Mouse (Mus musculus) embryonic stem cell, embryonic (primary cell): ENCODE results near the gene Tsfm.

Source experiments
- CTCF ChIA-PET, 4 experiments: fragments of 300-600 bp in 2 of 4; fragments of 350-600 bp in 2 of 4; sonication (Branson Sonifier 250); formaldehyde crosslinking; loops; one replicate each; lab custom pipeline; 2022; ENCODE audit warnings: inconsistent platforms in 2 of 4; lab: Charles Lee
- POLR2A ChIA-PET, 4 experiments: fragments of 300-600 bp in 2 of 4; fragments of 350-600 bp in 2 of 4; sonication (Branson Sonifier 250); formaldehyde crosslinking; loops; one replicate each; lab custom pipeline; 2022; ENCODE audit warnings: antibody characterized with exemption in 4 of 4, inconsistent platforms in 1 of 4; lab: Charles Lee

The Tsfm gene

DNA sequence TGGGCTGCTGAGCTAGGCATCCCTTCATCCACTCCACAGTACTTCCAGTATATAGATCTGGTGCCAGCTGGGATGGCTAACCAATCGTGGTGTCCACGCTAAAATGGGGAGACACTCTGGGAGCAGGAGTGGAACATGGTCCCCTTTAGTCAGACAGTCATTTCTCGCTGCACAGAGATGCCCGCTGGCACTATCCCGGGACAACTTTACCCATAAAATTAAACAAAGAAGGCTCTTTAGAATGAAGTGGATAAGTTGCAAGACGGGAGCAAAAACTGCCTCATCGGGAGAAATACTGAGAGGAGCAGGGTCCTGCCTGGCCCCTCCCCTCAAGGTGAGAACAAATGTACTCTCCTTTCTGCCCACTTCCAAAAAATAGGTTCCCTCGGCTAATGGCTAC, 28.1 kb upstream of the Tsfm start:
- ChIA-PET POLR2A (interaction anchor here (0.6 to 2.1 kb wide), 23 partner anchors 8 to 194 kb away, joined by 3 to 12 read pairs (median 3); partner anchors contain the start of genes Eef1akmt3 (in 3 of the 4), Mettl1 (in 2 of the 4), Avil (in 1 of the 4) and Cyp27b1 (in 1 of the 4)), CTCF (interaction anchor here (0.6 to 2.4 kb wide), 48 partner anchors 10 to 308 kb away, joined by 3 to 26 read pairs (median 4); partner anchors contain the start of genes Cyp27b1 (in 4 of the 4), Eef1akmt3 (in 3 of the 4), Mettl1 (in 2 of the 4) and Agap2 (in 1 of the 4))

GRCm38 (mm10) chr10:127058161-127058560, 27.5 kb upstream of the Tsfm start:
- ChIA-PET CTCF (interaction anchor here (0.5 to 2.4 kb wide), 66 partner anchors 8 to 1611 kb away, joined by 3 to 26 read pairs (median 3); partner anchors contain the start of genes Cyp27b1 (in 4 of the 4), Eef1akmt3 (in 3 of the 4), Mettl1 (in 2 of the 4) and Tsfm (in 2 of the 4)), POLR2A (interaction anchor here (0.5 to 2.1 kb wide), 24 partner anchors 8 to 1650 kb away, joined by 3 to 12 read pairs (median 4); partner anchors contain the start of genes Cyp27b1 (in 3 of the 4), Eef1akmt3 (in 3 of the 4), Mettl1 (in 2 of the 4) and Avil (in 1 of the 4))

GRCm38 (mm10) chr10:127056490-127056889, 25.9 kb upstream of the Tsfm start:
- CTCF ChIA-PET: no interaction called here
- POLR2A ChIA-PET: interaction anchor here in 3 of 4 experiments (0.5 to 1.5 kb wide), 5 partner anchors 39 to 119 kb away, joined by 3 to 5 read pairs (median 3); no protein-coding TSS in a partner anchor

GRCm38 (mm10) chr10:127055406-127055805, 24.8 kb upstream of the Tsfm start:
- CTCF ChIA-PET: no interaction called here

GRCm38 (mm10) chr10:127054646-127055045, 24.0 kb upstream of the Tsfm start:
- ChIA-PET POLR2A (interaction anchor here in 1 of 4 experiments (0.8 kb wide), 1 partner anchor 11 kb away, joined by 3 read pairs; no protein-coding TSS in a partner anchor), CTCF (no interaction called here)

More at GRCm38 (mm10) chr10:127055406-127055805, 24.8 kb upstream of the Tsfm start:
- POLR2A ChIA-PET: interaction anchor here in 2 of 4 experiments (0.6 to 0.8 kb wide), 3 partner anchors 12 to 78 kb away, joined by 3 read pairs; no protein-coding TSS in a partner anchor

- ChIA-PET CTCF (interaction anchor here in 2 of 4 experiments (0.6 to 1.2 kb wide), 3 partner anchors 46 to 115 kb away, joined by 3 to 11 read pairs (median 7); no protein-coding TSS in a partner anchor), POLR2A (interaction anchor here (0.5 to 1.8 kb wide), 10 partner anchors 8 to 320 kb away, joined by 3 to 10 read pairs (median 3); partner anchors contain the start of gene Tspan31 (in 1 of the 4))
These were observed 19.5 kb upstream of the Tsfm start for GRCm38 (mm10) chr10:127050119-127050474.

DNA sequence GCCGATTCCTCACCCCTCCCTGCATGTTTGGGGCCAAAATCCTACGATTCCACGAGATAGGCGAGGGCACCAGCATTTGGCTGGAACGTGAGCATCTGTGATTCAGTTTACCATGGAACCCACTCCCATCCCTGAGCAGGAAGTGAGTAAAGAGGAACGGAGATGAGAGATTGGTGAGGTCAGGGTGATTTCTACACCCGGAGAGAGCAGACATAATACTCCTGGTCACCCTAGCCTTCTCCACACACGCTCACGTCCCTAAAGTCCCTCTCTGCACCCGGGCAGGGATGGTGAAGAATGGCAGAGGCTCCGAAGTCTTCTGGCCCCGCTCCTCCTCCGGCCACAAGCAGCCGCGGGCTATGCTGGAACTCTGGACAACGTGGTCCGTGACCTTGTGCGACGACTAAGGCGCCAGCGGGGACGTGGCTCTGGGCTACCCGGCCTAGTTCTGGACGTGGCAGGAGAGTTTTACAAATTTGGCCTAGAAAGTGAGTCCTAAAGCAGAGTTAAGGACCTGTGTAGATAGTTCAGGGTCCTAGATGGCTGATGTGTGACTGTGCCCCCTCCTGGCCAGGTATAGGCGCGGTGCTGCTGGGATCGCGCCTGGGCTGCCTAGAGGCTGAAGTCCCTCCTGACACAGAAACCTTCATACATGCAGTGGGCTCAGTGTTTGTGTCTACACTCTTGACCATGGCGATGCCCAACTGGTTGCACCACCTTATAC, 18.9 kb upstream of the Tsfm start:
- ChIA-PET CTCF (interaction anchor here in 3 of 4 experiments (1.2 to 2.0 kb wide), 4 partner anchors 9 to 131 kb away, joined by 3 to 19 read pairs (median 6); partner anchors contain the start of gene March9 (in 1 of the 3)), POLR2A (interaction anchor here (0.5 to 1.8 kb wide), 16 partner anchors 8 to 320 kb away, joined by 3 to 10 read pairs (median 3); partner anchors contain the start of genes Cdk4 (in 1 of the 4), Tsfm (in 1 of the 4) and Tspan31 (in 1 of the 4))

- ChIA-PET POLR2A (interaction anchor here (0.5 to 2.3 kb wide), 17 partner anchors 9 to 97 kb away, joined by 3 to 8 read pairs (median 4); partner anchors contain the start of genes Cdk4 (in 3 of the 4), March9 (in 1 of the 4), Tsfm (in 1 of the 4) and Tspan31 (in 1 of the 4)), CTCF (interaction anchor here (1.2 to 2.3 kb wide), 8 partner anchors 9 to 130 kb away, joined by 3 to 19 read pairs (median 4); partner anchors contain the start of genes Agap2 (in 1 of the 4) and March9 (in 1 of the 4))
These were observed 18.2 kb upstream of the Tsfm start for GRCm38 (mm10) chr10:127048608-127049394.

GRCm38 (mm10) chr10:127047954-127048353, 17.3 kb upstream of the Tsfm start, which contains the start of gene Cyp27b1:
Cyp27b1 (plus strand) TSS chr10:127048250.
- ChIA-PET POLR2A (interaction anchor here (0.6 to 2.3 kb wide), 15 partner anchors 10 to 119 kb away, joined by 3 to 8 read pairs (median 5); partner anchors contain the start of genes Cdk4 (in 3 of the 4), March9 (in 1 of the 4) and Tspan31 (in 1 of the 4)), CTCF (interaction anchor here (0.9 to 2.3 kb wide), 9 partner anchors 8 to 147 kb away, joined by 3 to 19 read pairs (median 4); partner anchors contain the start of genes Agap2 (in 1 of the 4) and March9 (in 1 of the 4))

DNA sequence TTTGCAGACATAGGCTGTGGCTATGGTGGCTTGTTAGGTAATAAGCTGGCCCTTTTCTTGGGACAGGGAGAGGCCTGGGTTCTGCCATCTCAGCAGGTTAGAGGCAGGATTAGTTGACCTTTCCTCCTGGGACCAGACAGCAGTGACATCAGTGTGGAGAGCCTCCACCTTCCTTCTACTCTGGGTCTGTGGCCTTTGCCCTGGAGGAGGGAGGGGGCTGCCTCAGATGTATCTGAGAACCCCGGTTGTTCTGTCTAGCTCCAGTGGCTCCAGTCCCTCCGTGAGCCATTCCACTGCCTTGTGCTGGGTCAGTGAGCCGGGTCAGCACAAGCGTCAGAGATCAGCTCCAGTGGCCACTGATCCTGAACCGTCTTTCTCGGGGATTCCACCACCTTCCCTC, 12.5 kb upstream of the Tsfm start:
- ChIA-PET CTCF (interaction anchor here in 2 of 4 experiments (0.5 to 3.9 kb wide), 3 partner anchors 15 to 127 kb away, joined by 4 to 26 read pairs (median 7); no protein-coding TSS in a partner anchor), POLR2A (interaction anchor here (0.6 to 3.2 kb wide), 8 partner anchors 12 to 136 kb away, joined by 3 to 18 read pairs (median 3); partner anchors contain the start of genes Cdk4 (in 2 of the 4) and Agap2 (in 1 of the 4))

DNA sequence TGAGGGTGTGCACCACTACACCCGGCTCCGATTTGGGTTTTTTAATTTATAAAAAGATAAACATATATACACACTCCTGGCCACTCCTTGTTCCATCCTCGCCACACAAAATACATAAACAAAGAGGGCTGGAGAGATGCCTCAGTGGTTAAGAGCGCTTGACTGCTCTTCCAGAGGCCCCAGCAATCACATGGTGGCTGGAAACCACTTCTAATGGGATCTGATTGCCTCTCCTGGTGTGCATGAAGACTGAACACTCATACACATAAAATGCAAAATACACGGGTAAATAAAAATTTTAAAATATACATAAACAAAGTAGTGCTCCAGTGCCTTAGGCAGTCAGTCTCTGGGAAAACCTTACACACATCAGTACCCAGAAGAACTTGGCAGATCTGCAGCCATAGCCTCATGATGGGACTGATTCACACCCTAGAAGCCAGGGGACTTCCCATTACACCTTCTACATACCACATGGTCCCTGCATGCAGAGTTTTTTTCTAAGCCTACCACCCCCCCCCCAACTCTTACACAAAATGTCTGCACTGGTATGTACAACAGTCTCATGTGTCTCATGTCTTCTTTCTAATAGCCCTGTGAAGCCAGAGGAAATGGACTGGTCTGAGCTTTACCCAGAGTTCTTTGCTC, 12.0 kb upstream of the Tsfm start:
- ChIA-PET CTCF (interaction anchor here in 3 of 4 experiments (0.7 to 3.9 kb wide), 7 partner anchors 15 to 270 kb away, joined by 3 to 26 read pairs (median 4); partner anchors contain the start of genes Cdk4 (in 1 of the 3) and Mars (in 1 of the 3)), POLR2A (interaction anchor here (0.6 to 3.2 kb wide), 16 partner anchors 10 to 284 kb away, joined by 3 to 18 read pairs (median 3); partner anchors contain the start of genes Agap2 (in 1 of the 4) and Cdk4 (in 1 of the 4))

- POLR2A ChIA-PET: interaction anchor here (0.6 to 3.2 kb wide), 38 partner anchors 10 to 1690 kb away, joined by 3 to 18 read pairs (median 3); partner anchors contain the start of genes Cdk4 (in 3 of the 4), Agap2 (in 1 of the 4), March9 (in 1 of the 4) and Tsfm (in 1 of the 4)
- CTCF ChIA-PET: interaction anchor here in 3 of 4 experiments (0.6 to 3.9 kb wide), 9 partner anchors 12 to 270 kb away, joined by 3 to 26 read pairs (median 3); partner anchors contain the start of genes B4galnt1 (in 1 of the 3), Cdk4 (in 1 of the 3), Mars (in 1 of the 3) and Tsfm (in 1 of the 3)
These were observed 11.2 kb upstream of the Tsfm start for GRCm38 (mm10) chr10:127041774-127042338.

GRCm38 (mm10) chr10:127041274-127041766, 10.7 kb upstream of the Tsfm start, which contains the start of the genes Mettl1 and Eef1akmt3:
Mettl1 (plus strand) TSS chr10:127041414.
Eef1akmt3 (minus strand) TSS chr10:127041513.
- CTCF ChIA-PET: interaction anchor here in 3 of 4 experiments (0.6 to 3.9 kb wide), 10 partner anchors 11 to 124 kb away, joined by 3 to 26 read pairs (median 3); partner anchors contain the start of genes Tsfm (in 2 of the 3), B4galnt1 (in 1 of the 3) and Cdk4 (in 1 of the 3)
- POLR2A ChIA-PET: interaction anchor here (0.6 to 3.2 kb wide), 41 partner anchors 10 to 1690 kb away, joined by 3 to 18 read pairs (median 4); partner anchors contain the start of genes Cdk4 (in 3 of the 4), March9 (in 1 of the 4) and Tsfm (in 1 of the 4)

GRCm38 (mm10) chr10:127040569-127041214, 10.1 kb upstream of the Tsfm start:
- ChIA-PET POLR2A (interaction anchor here (0.6 to 3.2 kb wide), 32 partner anchors 9 to 1691 kb away, joined by 3 to 18 read pairs (median 4); partner anchors contain the start of genes Cdk4 (in 2 of the 4) and Tsfm (in 1 of the 4)), CTCF (interaction anchor here (0.5 to 3.9 kb wide), 12 partner anchors 8 to 473 kb away, joined by 3 to 26 read pairs (median 4); partner anchors contain the start of genes Cdk4 (in 1 of the 4), Cyp27b1 (in 1 of the 4) and Tsfm (in 1 of the 4))
